Mouse (Mus musculus) adrenal gland, postnatal 36 days (tissue): Measurements from ENCODE around the gene Dnmt1. TPM values are rescaled to one million over a fixed set of nuclear protein-coding genes. Genes with fewer than 3 reads are reported as not detected.

Experiments
- DNase-seq, 2 experiments: peaks; one replicate each; pipeline ENCODE4 v3.0.0; 2021; ENCODE audit warnings: mixed read lengths in 1 of 2
- total RNA-seq, 2 experiments: library from RNA; stranded (reverse); gene quantifications; 2 replicates each; pipeline ENCODE4 v1.2.3; 2021

The Dnmt1 gene
- total RNA-seq, 2 experiments from 2014 or later, result 42.9 to 59.7 TPM

- peak; percentile 88 to 89 for DNase-seq
These were observed 16.3 kb downstream of the Dnmt1 start for GRCm38 (mm10) chr9:20943396-20943795.

- no peak for DNase-seq
These were observed 36.4 kb downstream of the Dnmt1 start for GRCm38 (mm10) chr9:20923258-20923657.

- DNase-seq, result peak; percentile 31 to 33
These were observed 43.5 kb downstream of the Dnmt1 start for GRCm38 (mm10) chr9:20916160-20916559.

GRCm38 (mm10) chr9:20909948-20910347 lies 49.7 kb downstream of the Dnmt1 start:
- DNase-seq, result no peak

- DNase-seq, result no peak
These were observed 57.6 kb downstream of the Dnmt1 start for GRCm38 (mm10) chr9:20902174-20902491.

GRCm38 (mm10) chr9:20901466-20902173 lies 58.1 kb downstream of the Dnmt1 start:
- peak; percentile 23 to 49 for DNase-seq

- DNase-seq, result peak; percentile 91
These were observed 61.1 kb downstream of the Dnmt1 start, which contains the start of gene Eif3g for GRCm38 (mm10) chr9:20898511-20899073. TSS of gene Eif3g (minus strand) at chr9:20898623.

- no peak for DNase-seq
These were observed 61.8 kb downstream of the Dnmt1 start for GRCm38 (mm10) chr9:20897736-20898510.

GRCm38 (mm10) chr9:20895382-20895781 lies 64.3 kb downstream of the Dnmt1 start:
- no peak for DNase-seq

- no peak for DNase-seq
These were observed 65.1 kb downstream of the Dnmt1 start for GRCm38 (mm10) chr9:20894629-20895028.

GRCm38 (mm10) chr9:20893590-20894343 lies 65.9 kb downstream of the Dnmt1 start:
- no peak for DNase-seq

GRCm38 (mm10) chr9:20893069-20893468 lies 66.6 kb downstream of the Dnmt1 start:
- DNase-seq, result no peak

GRCm38 (mm10) chr9:20892104-20892653 lies 67.5 kb downstream of the Dnmt1 start:
- DNase-seq, result no peak

GRCm38 (mm10) chr9:20891339-20892103 lies 68.2 kb downstream of the Dnmt1 start:
- DNase-seq, result no peak

- no peak for DNase-seq
These were observed 69.3 kb downstream of the Dnmt1 start for GRCm38 (mm10) chr9:20890411-20890810.

- no peak for DNase-seq
These were observed 70.2 kb downstream of the Dnmt1 start for GRCm38 (mm10) chr9:20889185-20890141.

GRCm38 (mm10) chr9:20888386-20888765 lies 71.3 kb downstream of the Dnmt1 start:
- peak in 1 of 2 experiments; percentile 46 for DNase-seq

- peak; percentile 94 to 97 for DNase-seq
These were observed 71.8 kb downstream of the Dnmt1 start, which contains the start of gene Ppan for GRCm38 (mm10) chr9:20887704-20888385. TSS of gene Ppan (plus strand) at chr9:20888175.

GRCm38 (mm10) chr9:20887191-20887590 lies 72.5 kb downstream of the Dnmt1 start:
- DNase-seq, result no peak
